9 mouse cellular contexts compared by ENCODE assay signal in genomic region chr3:107505464-107506367, GRCm38 (mm10). TPM values are rescaled to one million over a fixed set of nuclear protein-coding genes. Genes with fewer than 3 reads are reported as not detected.
DNase-seq lines count a peak whose midpoint lies in the region; ATAC-seq and TF ChIP-seq lines count a peak whose summit lies in the region.
"Had no signal": no experiment of that assay in that cellular context is flagged by ENCODE, and none has a peak within 500 bp of the region (broad histone marks: within the 10 kb centered on the region; RNA-seq: fewer than 3 reads in every experiment).

No protein-coding gene starts in this region.

- H3K4me2 ChIP-seq in forebrain, embryonic 11.5 days (ENCODE audit: low read depth, low read length, severe bottlenecking): peak overlapping the region; percentile 12; the same call in 1 of the 2 replicates
- no peak overlapping the region for H3K4me2 ChIP-seq in midbrain, postnatal 0 days (ENCODE audit: low read depth, low read length, poor library complexity, severe bottlenecking)
- H3K4me2 ChIP-seq: limb, embryonic 15.5 days had no signal

- TF ChIP-seq POLR2A in heart, adult 2 months (IDR thresholded peaks at IDR 0.05; ENCODE audit: insufficient read depth, low read depth, low read length): no peak

- no peaks in the 10 kb centered on the region for H3K27me3 ChIP-seq in heart, adult 2 months (ENCODE audit: control insufficient read depth, insufficient read depth, low read length)
- H3K27me3 ChIP-seq in forebrain, embryonic 11.5 days (ENCODE audit: control insufficient read depth, insufficient read depth, low read length): no peaks in the 10 kb centered on the region
- no peaks in the 10 kb centered on the region for H3K27me3 ChIP-seq in midbrain, postnatal 0 days (ENCODE audit: insufficient read depth, low read length)
- H3K27me3 ChIP-seq: limb, embryonic 15.5 days had no signal

- H3K4me1 ChIP-seq in heart, adult 2 months (ENCODE audit: control insufficient read depth, insufficient read depth, low read length): peaks cover 4% of the 10 kb centered on the region; the same call in 1 of the 2 replicates
- H3K4me1 ChIP-seq in forebrain, embryonic 11.5 days (replicated peaks; ENCODE audit: control insufficient read depth, insufficient read depth, low read length): peaks cover 12% of the 10 kb centered on the region
- H3K4me1 ChIP-seq in midbrain, postnatal 0 days (ENCODE audit: insufficient read depth, low read length): peaks cover 14% of the 10 kb centered on the region

- H3K36me3 ChIP-seq in heart, adult 2 months (ENCODE audit: control insufficient read depth, insufficient read depth, low read length): no peaks in the 10 kb centered on the region
- no peaks in the 10 kb centered on the region for H3K36me3 ChIP-seq in forebrain, embryonic 11.5 days (ENCODE audit: control insufficient read depth, insufficient read depth, low read length)
- H3K36me3 ChIP-seq in midbrain, postnatal 0 days (ENCODE audit: insufficient read depth, low read length): no peaks in the 10 kb centered on the region
- H3K36me3 ChIP-seq: limb, embryonic 15.5 days had no signal

- no peak overlapping the region for H3K4me3 ChIP-seq in heart, adult 2 months
- no peak overlapping the region for H3K4me3 ChIP-seq in forebrain, embryonic 11.5 days (ENCODE audit: low read depth, low read length)
- no peak overlapping the region for H3K4me3 ChIP-seq in midbrain, postnatal 0 days (ENCODE audit: low read depth, low read length)
- H3K4me3 ChIP-seq: limb, embryonic 15.5 days had no signal

- TF ChIP-seq CTCF in heart, adult 2 months (IDR thresholded peaks at IDR 0.05): no peak
- TF ChIP-seq CTCF in midbrain, postnatal 0 days (IDR thresholded peaks at IDR 0.05): no peak

- TF ChIP-seq EP300 in heart, adult 2 months (IDR thresholded peaks at IDR 0.05; ENCODE audit: insufficient read depth, low read depth, low read length): no peak

- 59% methylated on average over 4 of the region's 4 CpGs for WGBS in heart, adult 2 months
- 26% methylated on average over 4 of the region's 4 CpGs for WGBS in forebrain, embryonic 11.5 days
- 16% methylated on average over 4 of the region's 4 CpGs for WGBS in midbrain, postnatal 0 days

- no peak overlapping the region; the same call in 1 of the 2 replicates for H3K27ac ChIP-seq in heart, adult 2 months
- H3K27ac ChIP-seq in forebrain, embryonic 11.5 days (ENCODE audit: low read depth, low read length): peak overlapping the region; percentile 58
- H3K27ac ChIP-seq in midbrain, postnatal 0 days (ENCODE audit: low read depth, low read length): peak overlapping the region; percentile 52
- H3K27ac ChIP-seq: limb, embryonic 15.5 days had no signal

- DNase-seq in heart, adult 18-20 months: peak; percentile 24
- DNase-seq in heart, adult 2 months: no peak
- peak; percentile 58 for DNase-seq in forebrain, embryonic 11.5 days (ENCODE audit: low spot score)
- peak; percentile 62 to 71 for DNase-seq in kidney, adult 8-10 months
- DNase-seq in midbrain, postnatal 0 days (ENCODE audit: low spot score): peak; percentile 76
- no peak for DNase-seq in spleen, postnatal 4 days (ENCODE audit: low spot score in 2 of 2)

- H3K79me2 ChIP-seq in heart, adult 2 months (replicated peaks; ENCODE audit: control insufficient read depth, insufficient read depth, low read length): no peaks in the 10 kb centered on the region

- intact Hi-C loops in heart, adult 2 months (cut with DNase I): no loop called here

- no peak overlapping the region for H3K9ac ChIP-seq in heart, adult 2 months (ENCODE audit: low read depth, low read length)
- H3K9ac ChIP-seq in forebrain, embryonic 11.5 days (ENCODE audit: low read length): no peak overlapping the region
- no peak overlapping the region for H3K9ac ChIP-seq in midbrain, postnatal 0 days (replicated peaks; ENCODE audit: low read length, poor library complexity, severe bottlenecking)
- H3K9ac ChIP-seq: limb, embryonic 15.5 days had no signal

- no peaks in the 10 kb centered on the region for H3K9me3 ChIP-seq in forebrain, embryonic 11.5 days (ENCODE audit: control insufficient read depth, low read length)
- no peaks in the 10 kb centered on the region for H3K9me3 ChIP-seq in midbrain, postnatal 0 days (ENCODE audit: low read length)
- H3K9me3 ChIP-seq: limb, embryonic 15.5 days had no signal

- peak; percentile 86 for ATAC-seq in forebrain, embryonic 11.5 days (replicated peaks; ENCODE audit: low FRiP score)
- no peak for ATAC-seq in midbrain, postnatal 0 days (ENCODE audit: low FRiP score)
- ATAC-seq in activated CD4-positive, CD25-positive, alpha-beta regulatory T cell, adult 4 months: no peak
- ATAC-seq in megakaryocyte, adult 5-6 weeks (ENCODE audit: poor library complexity, severe bottlenecking): no peak

RNA-seq across cellular contexts. Expression of gene Slc6a17, which starts 12.1 kb away (rescaled TPM):
- total RNA-seq in heart, adult 18-20 months (2021): 1 to 10 TPM; 4.1 to 6.9 TPM
- total RNA-seq in heart, adult 2 months (2021): 1 to 10 TPM; 2.1 to 2.8 TPM
- polyA plus RNA-seq in heart, adult 2 months (2012; rRNA removed): 2.3 and 3.9 TPM in 2 replicates
- polyA plus RNA-seq in forebrain, embryonic 11.5 days (2014; fragmentation: Nextera tagmentation; extraction: Ambion mirVana): 3.0 and 3.6 TPM in 2 replicates
- 52.0 and 60.0 TPM in 2 replicates for total RNA-seq in midbrain, postnatal 0 days (2014; rRNA removed)
- polyA plus RNA-seq in midbrain, postnatal 0 days (2015; fragmentation: Nextera tagmentation; extraction: Ambion mirVana): 17.5 and 22.2 TPM in 2 replicates
- polyA plus RNA-seq in activated CD4-positive, CD25-positive, alpha-beta regulatory T cell, adult 4 months (2017; shearing (Covaris generic)): not detected
- not detected in 2 replicates for total RNA-seq in megakaryocyte, adult 5-6 weeks (2015)
- total RNA-seq in megakaryocyte, adult 5-6 weeks (2017): not detected in 2 replicates

RNA-seq across cellular contexts. Expression of gene Kcnc4, which starts 46.4 kb away (rescaled TPM):
- under 1 TPM; 0.17 to 0.23 TPM for total RNA-seq in heart, adult 18-20 months (2021)
- total RNA-seq in heart, adult 2 months (2021): under 1 TPM; 0.10 to 0.18 TPM
- polyA plus RNA-seq in heart, adult 2 months (2012; rRNA removed): 0.51 and 0.94 TPM in 2 replicates
- polyA plus RNA-seq in forebrain, embryonic 11.5 days (2014; fragmentation: Nextera tagmentation; extraction: Ambion mirVana): 0.28 and 0.39 TPM in 2 replicates
- total RNA-seq in midbrain, postnatal 0 days (2014; rRNA removed): 41.3 and 46.8 TPM in 2 replicates
- polyA plus RNA-seq in midbrain, postnatal 0 days (2015; fragmentation: Nextera tagmentation; extraction: Ambion mirVana): 16.0 and 17.2 TPM in 2 replicates
- polyA plus RNA-seq in activated CD4-positive, CD25-positive, alpha-beta regulatory T cell, adult 4 months (2017; shearing (Covaris generic)): not detected
- not detected in 2 replicates for total RNA-seq in megakaryocyte, adult 5-6 weeks (2015)
- total RNA-seq in megakaryocyte, adult 5-6 weeks (2017): not detected in 2 replicates

RNA-seq across cellular contexts. Expression of gene Ubl4b, which starts 49.2 kb away (rescaled TPM):
- not detected for total RNA-seq in heart, adult 18-20 months (2021)
- total RNA-seq in heart, adult 2 months (2021): not detected
- 0.12 TPM in 1 of 2 replicates, not detected in the other for polyA plus RNA-seq in heart, adult 2 months (2012; rRNA removed)
- polyA plus RNA-seq in forebrain, embryonic 11.5 days (2014; fragmentation: Nextera tagmentation; extraction: Ambion mirVana): not detected in 2 replicates
- total RNA-seq in midbrain, postnatal 0 days (2014; rRNA removed): not detected in 2 replicates
- not detected in 2 replicates for polyA plus RNA-seq in midbrain, postnatal 0 days (2015; fragmentation: Nextera tagmentation; extraction: Ambion mirVana)
- polyA plus RNA-seq in activated CD4-positive, CD25-positive, alpha-beta regulatory T cell, adult 4 months (2017; shearing (Covaris generic)): not detected
- total RNA-seq in megakaryocyte, adult 5-6 weeks (2015): not detected in 2 replicates
- not detected in 2 replicates for total RNA-seq in megakaryocyte, adult 5-6 weeks (2017)
- polyA plus RNA-seq: limb, embryonic 15.5 days had no signal

Comparison
In these comparisons a context has a peak if more than half of its experiments do, and no peak if none do; other contexts are left out.
1. DNase-seq: peak in heart, adult 18-20 months (2 of 2), forebrain, embryonic 11.5 days (single experiment), kidney, adult 8-10 months (2 of 2) and midbrain, postnatal 0 days (single experiment); none in heart, adult 2 months (0 of 2) and spleen, postnatal 4 days (0 of 2).
2. RNA of gene Kcnc4, which starts 46.4 kb away (total RNA-seq): 41.3 to 46.8 TPM in midbrain, postnatal 0 days; 0.17 to 0.23 TPM in heart, adult 18-20 months, 0.10 to 0.18 TPM in heart, adult 2 months and not detected in megakaryocyte, adult 5-6 weeks; every median in the first group is over 10 times any median in the second.